Mouse (Mus musculus): ENCODE results near the gene Efemp2.
A peak's percentile ranks its signal among the peaks of the same experiment; 100 is the strongest.

Efemp2 gene

GRCm38 (mm10) chr19:5477004-5477667 lies 3.4 kb downstream of the Efemp2 start:
- no peak for DNase-seq (ENCODE audit: low read depth, low spot score)

GRCm38 (mm10) chr19:5477668-5478300 lies 4.0 kb downstream of the Efemp2 start:
- DNase-seq (ENCODE audit: low read depth, low spot score): no peak

GRCm38 (mm10) chr19:5480016-5480415 lies 6.3 kb downstream of the Efemp2 start:
- no peak for DNase-seq (ENCODE audit: low read depth, low spot score)

GRCm38 (mm10) chr19:5481398-5481797 lies 7.6 kb downstream of the Efemp2 start:
- DNase-seq (ENCODE audit: low read depth, low spot score): no peak

GRCm38 (mm10) chr19:5483386-5484359 lies 9.9 kb downstream of the Efemp2 start:
- no peak for DNase-seq (ENCODE audit: low read depth, low spot score)

- no peak for DNase-seq (ENCODE audit: low read depth, low spot score)
These were observed 10.7 kb downstream of the Efemp2 start for GRCm38 (mm10) chr19:5484496-5484895.

- no peak for DNase-seq (ENCODE audit: low read depth, low spot score)
These were observed 11.6 kb downstream of the Efemp2 start for GRCm38 (mm10) chr19:5485371-5485770.

GRCm38 (mm10) chr19:5485821-5486220 lies 12.1 kb downstream of the Efemp2 start:
- no peak for DNase-seq (ENCODE audit: low read depth, low spot score)

GRCm38 (mm10) chr19:5486286-5486685 lies 12.5 kb downstream of the Efemp2 start:
- DNase-seq (ENCODE audit: low read depth, low spot score): no peak

- DNase-seq (ENCODE audit: low read depth, low spot score): no peak
These were observed 13.0 kb downstream of the Efemp2 start for GRCm38 (mm10) chr19:5486771-5487170.

GRCm38 (mm10) chr19:5487768-5488550 lies 14.2 kb downstream of the Efemp2 start, which contains the start of gene Mus81:
Gene Mus81 (minus strand): TSS chr19:5488402.
- DNase-seq (ENCODE audit: low read depth, low spot score): peak; percentile 98

GRCm38 (mm10) chr19:5488878-5489571 lies 15.3 kb downstream of the Efemp2 start:
- peak; percentile 100 for DNase-seq (ENCODE audit: low read depth, low spot score)

GRCm38 (mm10) chr19:5489721-5490120 lies 16.0 kb downstream of the Efemp2 start:
- peak; percentile 19 for DNase-seq (ENCODE audit: low read depth, low spot score)

GRCm38 (mm10) chr19:5490313-5490897 lies 16.7 kb downstream of the Efemp2 start, which contains the start of gene Cfl1:
Gene Cfl1 (plus strand): TSS chr19:5490455.
- peak; percentile 97 for DNase-seq (ENCODE audit: low read depth, low spot score)

GRCm38 (mm10) chr19:5490898-5491708 lies 17.3 kb downstream of the Efemp2 start:
- DNase-seq (ENCODE audit: low read depth, low spot score): peak; percentile 92

GRCm38 (mm10) chr19:5492641-5493040 lies 18.9 kb downstream of the Efemp2 start:
- DNase-seq (ENCODE audit: low read depth, low spot score): no peak

GRCm38 (mm10) chr19:5493301-5493721 lies 19.6 kb downstream of the Efemp2 start:
- peak; percentile 66 for DNase-seq (ENCODE audit: low read depth, low spot score)

- DNase-seq (ENCODE audit: low read depth, low spot score): no peak
These were observed 20.6 kb downstream of the Efemp2 start for GRCm38 (mm10) chr19:5494314-5494713.

- DNase-seq (ENCODE audit: low read depth, low spot score): peak; percentile 53
These were observed 21.7 kb downstream of the Efemp2 start for GRCm38 (mm10) chr19:5495353-5496051.
